Mouse (Mus musculus) ovary, postnatal 14 days (tissue): ENCODE measurements around the gene Plcb4.

Experiments used
- DNase-seq: peaks from one replicate; pipeline ENCODE4 v3.0.0; 2022; ENCODE audit warnings: low spot score

The Plcb4 gene

DNA sequence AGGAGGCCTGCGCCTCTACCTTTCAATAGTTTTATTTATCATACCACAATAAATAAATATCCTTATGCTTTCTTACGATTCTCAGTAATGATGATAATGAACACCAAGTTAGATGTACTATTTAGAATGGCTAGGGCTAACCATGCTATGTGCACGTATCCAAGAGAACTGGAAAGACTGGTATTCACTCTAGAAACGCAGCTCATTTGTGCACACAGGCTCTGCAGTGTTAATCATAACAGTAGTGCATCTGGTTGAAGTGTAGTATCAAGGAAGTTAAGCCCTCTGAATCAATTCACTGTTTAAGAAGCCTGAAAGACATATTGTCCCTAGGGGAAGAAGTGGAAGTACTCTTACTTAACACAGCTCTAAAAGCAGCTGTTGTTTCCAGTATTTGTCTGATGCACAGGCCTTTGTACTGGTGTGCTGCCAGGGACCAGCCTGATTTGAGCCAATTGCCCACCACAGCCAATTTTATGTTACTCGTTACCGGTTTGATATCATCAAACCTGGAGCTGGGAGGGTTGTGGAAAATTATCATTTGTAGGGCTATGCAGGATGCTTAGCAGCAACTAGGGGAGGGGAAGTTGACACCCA, 100.8 kb downstream of the Plcb4 start:
- DNase-seq = no peak

DNA sequence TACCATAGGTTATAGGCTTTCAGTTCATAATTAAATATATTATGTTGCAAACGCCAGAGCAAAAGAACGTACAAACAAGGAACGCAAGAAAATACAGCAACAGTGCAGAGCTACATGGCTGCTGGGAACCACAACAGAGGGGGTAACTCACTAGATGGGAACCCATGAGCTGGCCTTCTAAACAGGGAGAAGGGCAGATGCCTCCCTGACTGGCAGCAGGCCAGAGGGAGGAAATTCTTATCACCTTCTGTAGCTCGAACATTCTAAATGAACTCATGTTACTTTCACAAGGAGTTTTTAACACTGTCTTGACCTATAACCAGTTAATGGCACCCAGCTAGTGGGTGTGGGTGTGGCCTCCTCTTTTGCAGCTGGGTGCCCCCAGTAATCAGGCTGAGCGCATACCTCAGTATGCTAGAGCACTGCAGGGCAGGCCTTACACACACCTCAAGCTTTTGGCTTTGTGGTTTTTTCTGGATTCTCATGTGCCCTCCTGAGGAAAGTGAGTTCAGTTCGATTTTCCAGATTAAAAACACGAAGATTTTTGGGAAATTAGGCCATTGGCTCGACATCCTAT, 102.5 kb downstream of the Plcb4 start:
- no peak for DNase-seq

DNA sequence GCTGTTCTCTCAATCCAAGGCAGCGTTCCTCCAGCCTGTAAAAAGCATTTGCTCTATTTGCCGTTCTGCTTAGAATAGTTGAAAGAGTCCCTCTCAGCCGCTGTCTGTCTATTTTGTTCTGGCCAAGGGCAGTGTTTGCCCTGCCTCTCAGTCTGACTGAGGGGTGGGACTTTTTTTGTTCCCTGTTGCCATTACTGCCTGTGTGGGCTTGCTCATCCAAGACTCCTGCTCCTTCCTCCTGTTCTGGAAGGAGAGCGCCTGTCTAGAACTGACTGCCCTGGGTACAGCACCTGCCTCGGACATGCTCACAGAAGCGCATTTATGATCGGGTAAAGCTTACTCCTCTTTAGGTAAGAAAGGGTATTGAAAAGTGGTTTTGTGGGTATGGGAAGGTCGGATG, 105.9 kb downstream of the Plcb4 start:
- no peak for DNase-seq

DNA sequence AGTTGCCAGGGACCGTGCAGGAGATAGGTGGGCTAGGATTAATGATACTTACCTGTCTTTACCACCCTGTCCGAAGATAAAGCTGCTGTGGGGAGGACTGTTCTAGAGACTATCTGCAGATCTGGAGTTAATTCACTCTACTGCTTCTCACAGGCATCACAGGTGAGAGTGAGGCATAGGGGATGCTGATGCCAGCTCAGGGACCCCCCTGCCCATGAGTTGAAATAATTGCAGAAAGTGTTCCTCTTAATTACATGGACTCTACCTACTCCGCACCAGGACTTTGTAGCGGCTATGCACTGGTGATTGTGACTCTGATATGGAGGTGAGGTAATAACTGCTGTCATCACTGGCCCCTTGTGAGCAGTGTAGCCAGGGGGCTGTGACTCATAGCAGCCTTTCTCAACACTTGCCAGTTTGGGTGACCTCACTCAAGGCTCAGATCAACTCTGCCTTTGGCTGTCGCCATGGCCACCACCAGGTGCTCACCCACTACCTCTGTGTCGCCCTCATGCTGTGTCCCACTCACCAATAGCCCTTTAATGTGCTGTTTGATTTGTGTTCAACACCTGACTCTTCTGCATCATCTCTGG, 107.8 kb downstream of the Plcb4 start:
- DNase-seq = no peak

DNA sequence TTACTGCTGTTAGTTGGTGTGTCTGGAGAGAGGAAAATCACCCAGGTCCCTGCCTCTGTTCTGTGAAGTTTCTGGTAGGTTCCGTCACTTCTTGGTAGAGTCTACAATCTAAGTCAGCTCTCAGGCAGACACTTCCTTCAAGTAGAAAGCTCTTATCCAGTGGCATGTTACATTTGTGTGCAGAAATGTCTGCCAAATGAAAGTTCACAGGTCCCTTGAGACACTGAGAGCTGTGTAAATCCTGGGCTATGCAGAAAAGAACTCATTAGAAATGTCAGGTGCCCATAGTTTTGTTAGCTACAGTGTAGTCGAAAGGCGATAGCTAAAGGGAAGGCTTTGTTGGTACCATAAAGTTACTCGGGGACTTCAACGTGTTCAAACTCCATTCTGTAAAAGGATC, 108.7 kb downstream of the Plcb4 start:
- no peak for DNase-seq

DNA sequence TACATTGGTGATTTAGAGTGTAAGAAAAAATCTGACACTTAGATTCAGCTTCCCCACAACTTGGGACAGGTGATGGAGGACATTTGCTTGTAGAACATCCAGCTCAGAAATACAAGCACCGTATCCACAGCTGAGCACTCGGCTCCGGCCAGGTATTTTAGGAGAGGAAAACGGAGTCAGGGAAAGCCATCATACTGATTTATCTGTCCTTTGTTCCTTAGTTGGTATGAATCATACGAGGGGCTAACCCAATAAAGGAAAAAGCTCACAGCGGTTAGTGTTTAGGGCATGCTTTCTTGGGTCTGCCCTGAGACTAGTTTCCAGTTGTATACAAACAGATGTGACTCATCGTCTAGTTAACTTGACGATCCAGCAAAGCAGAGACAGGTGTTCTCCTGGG, 110.9 kb downstream of the Plcb4 start:
- no peak for DNase-seq

DNA sequence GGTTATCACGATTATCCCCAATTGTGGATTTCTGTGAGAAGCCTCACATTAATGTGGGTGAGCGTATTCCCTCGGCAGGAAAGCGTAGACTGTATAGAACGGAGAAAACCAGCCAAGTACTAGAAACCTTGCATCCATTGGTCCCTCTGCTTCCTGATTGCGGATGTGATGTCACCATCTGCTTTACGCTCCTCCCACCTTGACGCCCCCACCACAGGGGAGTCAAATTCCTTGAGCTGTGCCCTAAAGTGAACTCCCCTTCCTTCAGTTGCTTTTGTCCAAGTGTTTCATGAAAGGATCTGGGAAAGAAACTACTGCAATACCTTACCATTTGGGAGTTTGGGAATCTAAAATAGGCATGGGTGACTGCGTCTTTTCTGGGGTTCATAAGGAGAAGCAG, 111.4 kb downstream of the Plcb4 start:
- no peak for DNase-seq

DNA sequence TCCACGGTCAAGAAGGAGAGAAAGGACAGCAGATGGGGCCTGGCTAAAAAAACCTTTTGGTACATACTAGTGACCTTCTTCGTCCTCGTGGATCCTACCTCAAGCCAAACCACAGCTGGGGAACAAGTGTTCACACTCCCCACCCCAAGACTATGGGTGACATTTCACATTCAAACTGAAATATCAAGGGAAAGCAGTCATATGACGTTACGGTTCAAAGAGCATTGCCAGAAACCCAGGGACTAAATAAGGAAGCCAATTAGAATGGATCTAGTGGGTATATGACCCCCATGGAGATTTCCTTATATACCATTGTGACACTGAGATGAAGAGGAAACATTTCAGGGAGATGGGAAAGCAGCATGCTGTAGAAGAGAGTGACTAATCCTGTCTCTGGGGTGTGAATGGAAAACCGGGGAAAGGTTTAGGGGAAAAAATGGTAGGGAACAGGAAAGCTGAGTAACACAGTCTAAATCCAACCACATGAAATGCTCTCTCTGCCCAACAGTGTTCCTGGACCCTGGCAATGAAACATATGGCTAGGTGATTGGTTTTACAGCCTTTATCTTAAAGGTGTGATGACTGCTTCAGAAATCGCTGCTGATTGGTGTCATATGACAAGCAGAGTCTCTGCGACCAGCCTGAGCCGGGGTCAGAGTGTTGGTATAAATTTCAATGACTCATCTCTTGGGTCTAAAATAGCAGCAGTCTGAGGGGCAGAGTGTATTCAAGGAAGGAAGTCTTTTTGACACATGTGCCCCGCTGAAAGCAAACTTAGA, 114.6 kb downstream of the Plcb4 start:
- no peak for DNase-seq

DNA sequence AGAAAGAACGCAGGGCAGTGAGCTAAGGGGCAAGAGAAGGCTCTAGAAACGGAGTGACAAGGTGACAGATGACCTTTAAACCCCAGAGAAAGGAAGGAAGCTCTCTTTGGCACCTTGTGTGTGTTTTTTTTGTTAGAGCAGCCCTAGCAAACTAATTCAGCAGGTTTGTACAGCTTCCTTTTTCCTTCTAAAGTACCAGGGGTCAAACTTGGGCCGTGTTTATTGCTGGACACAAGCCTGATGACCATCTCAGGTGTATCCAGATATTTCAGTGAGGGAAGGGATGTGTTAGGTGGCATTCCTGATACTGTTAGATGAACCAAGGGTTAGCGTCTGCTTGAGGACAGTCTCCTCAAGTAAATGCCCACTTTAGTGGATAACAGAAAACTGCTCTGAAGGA, 116.2 kb downstream of the Plcb4 start:
- DNase-seq = no peak

DNA sequence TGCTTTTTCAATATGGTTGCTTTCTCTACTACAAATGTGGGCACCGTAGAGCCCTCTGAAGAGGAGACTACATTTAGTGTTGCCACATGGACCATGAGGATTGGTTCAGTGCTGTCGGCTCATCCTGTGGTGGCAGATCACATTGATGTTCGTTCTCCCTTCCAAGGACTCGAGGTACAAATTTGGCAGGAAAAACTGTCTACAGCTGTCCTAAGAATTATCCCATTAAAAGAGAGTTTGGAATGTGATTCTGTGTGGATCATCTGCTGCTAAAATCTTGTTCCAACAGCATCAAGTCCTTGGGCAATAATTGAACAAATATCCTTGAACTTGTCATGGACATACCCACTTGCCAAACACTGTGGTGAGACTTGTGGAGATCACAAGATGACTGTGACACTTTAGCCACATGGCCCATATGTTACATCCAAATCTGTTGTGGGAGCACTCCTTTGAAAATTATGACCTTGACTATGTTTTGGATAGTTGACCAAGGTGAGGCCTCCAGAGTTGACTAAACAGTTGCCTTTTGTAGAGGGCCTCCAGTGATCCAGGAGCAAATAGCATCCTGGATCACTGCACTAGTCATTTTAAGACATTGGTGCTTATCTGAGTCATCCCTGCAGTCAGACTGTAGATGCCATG, 117.4 kb downstream of the Plcb4 start:
- no peak for DNase-seq

DNA sequence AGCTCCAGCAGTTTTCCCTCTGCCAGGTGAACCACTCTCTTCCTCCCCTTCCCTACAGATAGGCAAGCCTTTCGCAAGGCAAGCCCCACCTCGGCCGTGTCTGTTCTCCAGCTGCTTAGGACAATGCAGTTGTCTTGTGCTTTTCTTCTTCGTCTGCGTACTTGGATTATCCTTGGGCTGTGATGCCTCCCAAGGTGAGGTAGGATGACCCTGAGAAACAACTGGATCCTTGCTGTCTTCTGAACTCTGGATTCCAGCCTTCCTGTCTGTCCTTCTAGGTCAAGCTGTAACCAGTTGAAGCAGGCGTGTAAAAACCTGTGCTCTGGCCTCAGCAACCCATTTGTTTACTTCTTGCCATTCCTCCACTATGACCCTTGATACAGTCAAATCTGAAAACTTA, 122.6 kb downstream of the Plcb4 start:
- no peak for DNase-seq

DNA sequence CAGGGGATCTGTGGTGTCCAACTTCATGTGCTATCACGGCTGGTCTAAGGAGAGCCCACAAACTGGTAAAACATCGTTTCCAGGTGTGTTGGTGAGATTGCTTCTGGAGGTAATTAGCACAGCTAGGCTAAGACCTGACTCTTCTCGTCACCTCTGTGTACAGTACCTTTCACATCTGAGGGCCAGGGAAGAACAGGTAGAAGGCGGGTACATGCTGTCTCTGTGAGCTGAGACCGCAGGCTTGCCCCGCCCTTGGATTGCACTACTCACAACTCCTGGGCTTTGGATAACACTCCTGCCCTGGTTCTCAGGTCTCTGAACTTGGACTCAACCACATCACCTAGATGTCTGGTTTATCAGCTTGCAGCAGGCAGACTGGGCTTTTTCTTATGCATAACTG, 128.6 kb downstream of the Plcb4 start:
- no peak for DNase-seq

DNA sequence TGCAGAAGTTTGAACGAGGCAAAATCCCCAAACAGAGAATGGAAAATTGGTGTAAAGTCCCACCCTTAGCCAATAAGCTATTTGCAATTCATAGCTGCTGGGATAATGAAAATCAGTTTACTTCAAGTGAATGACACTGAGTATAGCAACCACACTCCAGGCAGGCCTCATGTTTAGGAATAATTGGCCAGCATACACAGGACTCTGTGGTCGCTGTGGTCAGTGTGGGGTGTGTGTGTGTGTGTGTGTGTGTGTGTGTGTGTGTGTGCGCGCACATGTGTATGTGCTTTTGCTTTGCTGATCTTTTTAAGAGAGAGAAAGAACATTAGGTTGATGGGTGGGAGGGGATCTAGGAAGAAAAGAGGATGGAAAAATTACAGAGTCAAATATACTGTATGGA, 134.1 kb downstream of the Plcb4 start:
- no peak for DNase-seq

DNA sequence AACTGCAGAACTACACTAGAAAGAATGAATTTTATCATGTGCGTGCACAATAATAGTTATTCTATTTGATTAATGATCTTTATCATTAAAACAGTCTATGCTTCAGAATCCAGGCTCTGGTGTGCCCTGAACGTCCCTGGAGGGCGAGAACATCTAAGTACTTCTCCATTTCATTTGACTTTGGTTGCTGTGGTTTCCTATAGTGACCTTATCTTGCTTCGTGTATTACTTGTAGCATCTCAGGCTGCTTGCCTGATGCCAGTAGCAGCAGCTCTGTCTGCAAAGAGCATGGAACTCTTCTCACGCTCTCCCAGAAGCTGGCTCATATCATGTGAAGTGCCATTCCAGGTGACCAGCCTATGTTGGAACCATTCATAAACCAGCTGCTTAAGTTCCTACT, 137.9 kb downstream of the Plcb4 start:
- no peak for DNase-seq

DNA sequence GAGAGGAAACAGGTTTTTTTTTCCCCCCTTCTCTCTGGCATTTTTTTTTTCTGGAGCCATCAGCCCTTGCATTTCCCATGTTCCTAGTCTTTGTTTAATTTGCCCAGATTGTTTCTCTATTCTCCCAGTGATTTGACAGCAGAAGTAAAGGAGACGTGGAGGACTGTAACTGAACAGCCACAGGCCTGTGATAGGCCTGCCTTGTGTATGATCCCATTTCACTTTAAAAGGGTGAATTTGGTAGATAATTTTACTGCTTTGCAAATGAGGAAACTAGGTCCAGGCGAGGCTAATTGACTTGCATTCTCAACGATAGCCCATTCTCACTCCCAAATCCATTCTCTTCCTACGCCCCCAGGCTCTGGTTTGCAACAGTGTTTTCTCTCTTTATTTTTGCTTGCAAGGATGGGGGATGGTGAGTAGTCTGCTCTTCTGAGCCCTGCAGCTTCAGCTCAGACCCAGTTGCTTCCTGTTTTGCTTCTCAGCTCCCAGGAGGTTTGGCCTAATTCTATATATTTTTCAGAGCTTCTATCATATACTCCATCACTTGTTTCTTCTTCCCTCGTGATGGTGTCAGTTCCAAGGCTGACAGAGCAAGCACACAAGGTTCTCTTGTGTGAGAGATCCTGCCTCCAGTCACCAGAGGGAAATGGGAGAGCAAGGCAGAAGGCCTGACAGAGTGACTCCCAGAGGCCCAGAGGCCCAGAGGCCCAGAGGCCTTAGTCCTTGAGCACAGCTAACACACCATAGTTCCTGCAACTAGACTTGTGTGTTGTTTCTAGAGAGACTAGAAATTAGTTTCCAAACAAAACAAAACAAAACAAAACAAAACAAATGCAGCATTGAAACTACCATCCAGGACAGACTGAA, 139.1 kb downstream of the Plcb4 start:
- DNase-seq = no peak

DNA sequence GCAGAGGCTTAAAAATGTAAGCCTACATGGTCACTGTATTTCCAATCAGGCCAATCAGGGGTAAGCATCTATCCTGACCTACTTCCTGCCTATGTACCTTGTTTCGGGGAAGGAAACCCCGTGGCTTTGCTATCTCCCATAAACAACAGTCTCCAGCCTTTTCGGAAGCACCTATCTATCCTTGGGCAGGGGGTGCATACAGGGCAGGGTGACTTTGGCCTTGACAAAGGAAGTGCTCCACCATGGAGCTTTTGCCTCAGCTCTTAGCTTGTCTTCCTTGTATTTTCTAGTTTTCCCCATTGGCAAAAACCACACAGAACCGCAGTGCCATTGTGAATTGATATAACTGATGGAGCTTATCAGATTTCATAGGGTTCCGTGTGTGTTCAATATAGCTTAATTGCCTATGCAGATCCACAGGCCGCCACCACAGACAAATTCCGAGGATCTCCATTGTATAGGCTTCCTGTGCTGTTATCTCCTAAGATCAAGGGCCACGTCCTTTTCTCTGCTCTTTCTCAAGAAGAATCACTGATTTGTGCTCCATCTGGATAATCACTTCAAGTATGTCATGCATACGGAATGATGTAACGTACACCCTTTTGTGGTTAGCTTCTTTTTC, 140.4 kb downstream of the Plcb4 start:
- DNase-seq = no peak

DNA sequence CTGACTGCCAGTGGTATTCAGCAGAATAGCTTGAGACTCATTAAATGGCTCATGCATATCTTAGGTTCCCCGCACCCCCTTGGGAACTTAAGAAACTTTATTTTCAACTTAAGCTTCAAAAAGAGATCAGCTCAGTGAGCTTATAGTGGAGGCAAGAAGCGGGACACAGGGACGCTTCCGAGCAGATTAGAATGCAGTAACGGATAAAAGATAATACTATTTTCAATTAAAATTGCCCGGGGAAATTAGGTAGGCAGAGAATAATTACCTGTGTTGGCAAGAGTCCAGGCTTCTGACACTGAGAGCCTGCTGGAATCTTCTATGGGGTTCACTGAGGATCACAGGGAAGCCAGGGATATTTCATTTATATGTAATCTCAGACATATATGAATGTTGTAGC, 141.6 kb downstream of the Plcb4 start:
- DNase-seq = no peak

DNA sequence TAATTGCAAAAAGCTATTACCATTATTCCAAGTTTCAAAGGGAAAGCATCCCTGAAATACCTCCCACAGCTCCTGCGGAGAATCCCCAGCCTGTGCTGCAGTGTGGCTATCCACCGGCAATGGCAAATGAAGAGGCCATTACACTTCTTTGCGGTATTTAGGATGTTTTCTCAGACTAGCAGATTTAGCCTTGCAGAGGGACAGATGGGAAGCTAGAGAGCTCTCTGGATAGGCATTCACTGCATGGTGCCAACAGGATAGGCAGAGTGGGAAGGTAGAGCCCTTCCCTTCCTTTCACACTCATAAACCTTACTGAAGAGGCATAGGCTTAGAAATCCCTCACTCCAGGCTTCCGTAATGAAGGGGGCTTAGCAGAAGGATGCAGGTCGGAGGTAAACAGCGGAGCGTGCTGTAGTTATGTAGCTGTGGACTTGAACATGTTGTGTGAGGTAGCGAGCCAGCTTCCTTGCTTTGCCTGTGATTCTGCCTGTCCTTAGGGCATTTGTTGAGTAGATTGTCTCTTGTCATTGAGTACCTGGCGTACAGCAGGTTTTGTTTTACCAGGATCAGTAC, 144.2 kb downstream of the Plcb4 start:
- DNase-seq = no peak

DNA sequence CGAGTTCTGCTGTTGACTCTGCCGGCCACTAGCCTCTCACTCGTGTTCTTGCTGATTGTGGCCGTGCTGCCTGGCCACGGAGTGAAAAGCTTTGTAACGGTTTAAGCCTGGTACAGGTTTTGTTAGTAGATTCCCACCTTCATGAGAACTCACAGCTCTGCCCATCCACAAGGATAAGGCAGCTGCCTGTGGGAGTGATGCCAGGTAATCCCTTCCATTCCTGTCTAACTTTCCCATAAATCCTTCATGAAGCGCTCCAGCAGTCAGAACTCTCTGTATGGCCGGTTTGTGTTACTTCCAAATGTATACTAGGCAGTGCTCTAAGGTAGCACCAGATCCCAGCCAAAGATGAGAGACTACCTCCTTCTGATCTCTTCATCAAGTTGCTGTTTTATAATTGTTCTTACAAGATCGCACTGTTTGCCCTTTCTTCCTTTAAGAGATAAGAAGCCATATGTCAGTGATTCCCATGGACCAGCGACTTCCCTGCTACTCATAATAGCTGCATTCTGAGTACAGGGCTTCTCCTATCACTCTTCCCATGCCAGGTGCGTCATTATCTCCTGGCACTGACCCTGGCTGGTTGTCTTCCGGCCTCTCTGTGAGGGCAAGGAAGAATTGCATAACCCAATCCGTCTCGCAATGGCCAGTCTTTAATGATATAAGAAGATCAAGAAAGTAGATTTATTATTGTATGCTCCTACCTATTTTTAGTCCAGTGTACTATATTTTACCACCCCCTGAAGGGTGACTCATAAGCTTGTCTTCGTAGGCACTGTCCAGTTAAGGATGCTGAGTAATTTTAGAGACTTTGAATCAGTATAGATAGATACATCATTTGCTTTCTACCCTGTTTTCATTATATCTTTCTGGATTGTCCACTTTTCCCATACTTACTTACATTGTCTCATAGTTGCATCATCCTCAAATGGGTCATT, 147.2 kb downstream of the Plcb4 start:
- no peak for DNase-seq

DNA sequence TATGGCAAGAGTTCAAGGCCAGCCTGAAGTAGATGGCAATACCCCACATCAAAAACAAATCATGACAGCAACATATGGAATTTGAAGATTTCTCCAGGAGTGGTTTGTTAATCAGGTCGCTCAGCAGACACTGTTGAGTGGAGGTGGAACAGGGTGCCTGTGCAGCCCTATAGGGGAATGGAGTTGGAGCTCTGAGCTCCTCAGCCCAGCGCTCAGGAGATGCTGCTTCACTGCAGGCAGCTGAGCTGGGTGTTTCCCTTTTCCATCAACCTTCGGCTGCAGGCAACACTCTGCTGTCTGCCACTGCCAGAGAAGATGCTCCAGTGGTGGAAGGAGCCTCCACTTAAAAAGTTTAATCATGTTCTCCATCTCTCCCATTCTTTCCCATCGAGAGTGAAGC, 149.5 kb downstream of the Plcb4 start:
- DNase-seq = no peak
